Mouse (Mus musculus) bone marrow, adult 2 months (tissue): ENCODE data around the gene Sp2.

Experiments used
- CTCF ChIP-seq: fragments of 200-500 bp; IDR thresholded peaks from 2 replicates; pipeline ENCODE4 v1.5.1; 2011; ENCODE audit warnings: low read length, control low read depth; ENCODE audit not compliant: control insufficient read depth, insufficient read depth
- POLR2A ChIP-seq: fragments of 200-500 bp; IDR thresholded peaks from 2 replicates; pipeline ENCODE4 v1.6.1; 2011; ENCODE audit warnings: low read depth, mild to moderate bottlenecking, control low read depth, low read length, borderline replicate concordance; ENCODE audit not compliant: control insufficient read depth

DNA sequence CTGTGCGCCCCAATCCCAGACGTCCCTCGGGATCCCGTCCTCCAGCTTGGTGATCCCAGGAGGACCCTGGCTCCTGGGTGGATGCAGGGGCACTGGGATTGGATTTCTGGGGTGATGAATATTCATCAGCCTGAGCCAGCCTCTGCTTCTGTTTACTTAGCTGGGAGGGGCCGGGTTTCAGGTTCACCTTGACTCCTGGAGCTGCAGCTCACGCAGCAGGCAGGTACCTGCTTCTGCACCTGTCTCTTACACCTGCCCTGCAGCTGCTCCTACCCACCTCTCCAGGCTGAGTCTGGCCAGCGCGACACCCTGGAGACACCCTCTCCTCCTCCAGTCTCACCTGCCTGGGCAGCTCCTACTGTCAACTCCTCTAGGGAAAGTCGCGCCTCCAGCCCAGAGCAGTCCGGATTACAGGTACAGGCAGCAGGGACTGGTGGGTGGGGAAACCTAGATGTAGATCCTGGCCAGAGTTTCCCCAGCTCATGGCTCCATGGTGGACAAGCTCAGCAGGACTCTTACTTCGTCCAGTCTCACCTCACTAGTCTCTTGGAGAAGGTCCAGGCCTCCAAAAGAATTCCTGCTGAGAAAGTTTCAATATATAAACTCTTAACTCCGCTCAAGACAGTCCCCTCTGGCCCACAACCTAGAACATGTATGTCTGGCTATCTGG lies 53.5 kb downstream of the Sp2 start:
- TF ChIP-seq POLR2A (no peak), CTCF (no peak)
